Mouse (Mus musculus): ENCODE data around the gene Scamp2.

DNA sequence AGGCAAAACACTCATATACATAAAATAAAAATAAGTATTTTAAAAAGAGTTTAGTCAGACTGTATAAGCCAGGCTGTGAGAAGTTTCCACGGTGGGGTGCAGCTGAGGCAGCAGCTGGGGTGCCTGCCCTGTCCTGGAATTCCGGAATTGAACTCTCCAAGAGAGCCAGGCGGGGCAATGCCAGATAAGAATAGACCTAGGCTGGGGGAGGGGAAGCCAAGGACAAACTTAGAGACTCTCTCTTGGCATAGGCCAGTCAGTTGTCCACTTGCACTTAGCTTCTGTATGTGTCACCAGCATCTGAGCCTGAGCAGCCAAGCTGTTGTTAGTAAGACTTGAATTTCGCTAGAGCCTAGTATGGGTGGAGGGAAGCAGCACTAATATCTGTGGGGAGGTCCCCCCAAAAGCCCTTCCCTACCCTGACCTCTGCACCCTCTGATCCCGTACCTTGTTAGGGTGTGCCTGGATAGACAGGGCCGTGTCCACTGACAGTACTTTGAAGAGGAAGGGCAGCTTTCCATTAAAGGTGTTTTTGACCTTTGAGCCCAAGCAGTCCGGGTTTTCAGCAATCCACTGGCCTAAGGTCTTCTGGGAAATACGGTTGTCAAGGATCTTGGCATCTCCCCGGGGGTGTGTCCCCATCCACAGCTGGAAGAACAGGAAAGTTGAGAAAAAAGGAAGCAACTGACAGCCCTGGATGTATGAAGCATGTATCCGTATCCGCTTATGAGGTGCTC, 10.4 kb upstream of the Scamp2 start:
- no peak for TF ChIP-seq CTCF (IDR thresholded peaks at IDR 0.05; ENCODE audit: control insufficient read depth, insufficient read depth, low read length)
- no peak for TF ChIP-seq POLR2A (IDR thresholded peaks at IDR 0.05; ENCODE audit: borderline replicate concordance, control insufficient read depth, low read depth, low read length)
